Mouse (Mus musculus) telencephalon, adult 2 months (tissue): Measurements from ENCODE around the gene Tab1.
"Not testable (repeated sequence)": the region's sequence is repeated elsewhere in the genome, so short reads cannot be mapped to it uniquely, and the experiment has no call there.

ENCODE experiments used
- DNase-seq: peaks from one replicate; pipeline ENCODE4 v3.0.0-alpha.2; 2011; ENCODE audit warnings: low read depth, low spot score

Gene Tab1

DNA sequence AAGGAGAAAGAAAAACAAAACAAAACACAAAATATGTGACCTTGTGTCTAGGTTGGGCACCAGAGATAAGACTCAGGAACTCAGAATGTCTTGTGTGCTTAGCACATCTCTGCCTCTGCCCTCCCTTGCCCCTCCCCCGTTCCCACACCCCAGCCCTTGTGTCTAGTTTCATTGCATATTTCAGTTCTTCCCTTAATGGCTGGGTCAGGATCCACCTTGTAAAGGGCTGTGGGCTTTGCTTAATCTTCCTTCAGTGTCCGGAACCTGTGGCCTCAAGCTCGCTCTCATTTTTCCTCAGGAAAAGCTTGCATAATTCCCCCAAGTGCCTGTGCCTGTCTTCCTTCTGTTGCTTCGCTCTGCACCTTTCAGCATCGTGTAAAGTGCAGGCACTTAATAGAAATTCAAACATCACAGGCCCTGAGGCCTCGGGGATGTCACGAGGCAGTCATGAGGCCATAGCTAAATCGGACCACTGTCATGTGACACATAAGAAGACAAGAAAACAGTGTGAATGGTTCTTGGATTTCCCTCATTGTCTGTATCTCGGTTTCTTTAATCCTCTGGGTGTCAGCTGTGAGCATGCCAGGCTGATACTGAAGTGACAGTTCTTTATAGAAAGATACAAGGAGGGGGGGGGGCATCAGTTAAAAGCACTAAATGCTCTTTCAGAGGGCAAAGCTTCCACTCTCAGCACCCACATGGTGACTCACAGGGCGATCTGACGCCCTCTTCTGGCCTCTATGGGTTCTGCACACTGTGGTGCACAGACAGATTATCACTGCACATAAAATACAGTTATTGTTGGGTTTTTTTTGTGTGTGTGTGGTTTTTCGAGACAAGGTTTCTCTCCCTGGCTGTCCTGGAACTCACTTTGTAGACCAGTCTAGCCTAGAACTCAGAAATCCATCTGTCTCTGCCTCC lies 27.2 kb upstream of the Tab1 start:
- no peak for DNase-seq

GRCm38 (mm10) chr15:80107143-80107542 lies 25.8 kb upstream of the Tab1 start:
- DNase-seq: peak; percentile 85

DNA sequence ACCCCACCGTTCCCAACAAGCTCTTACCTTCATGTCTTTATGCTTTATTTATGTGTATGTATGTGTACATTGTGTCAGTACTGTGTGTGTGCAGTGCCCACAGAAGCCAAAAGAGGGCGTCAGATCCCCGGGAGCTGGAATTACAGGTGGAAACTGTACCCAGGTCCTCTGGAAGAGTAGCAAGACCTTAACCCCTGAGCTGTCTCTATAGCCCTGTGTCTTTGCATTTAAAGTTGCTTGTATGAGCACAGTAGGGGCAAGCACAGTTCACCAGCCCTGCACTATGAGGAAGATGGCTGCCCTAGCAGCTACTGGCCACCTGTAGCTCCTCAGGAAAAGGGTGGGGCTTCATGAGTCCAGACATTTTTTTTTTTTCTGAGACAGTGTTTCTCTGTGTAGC lies 25.4 kb upstream of the Tab1 start:
- DNase-seq: no peak

DNA sequence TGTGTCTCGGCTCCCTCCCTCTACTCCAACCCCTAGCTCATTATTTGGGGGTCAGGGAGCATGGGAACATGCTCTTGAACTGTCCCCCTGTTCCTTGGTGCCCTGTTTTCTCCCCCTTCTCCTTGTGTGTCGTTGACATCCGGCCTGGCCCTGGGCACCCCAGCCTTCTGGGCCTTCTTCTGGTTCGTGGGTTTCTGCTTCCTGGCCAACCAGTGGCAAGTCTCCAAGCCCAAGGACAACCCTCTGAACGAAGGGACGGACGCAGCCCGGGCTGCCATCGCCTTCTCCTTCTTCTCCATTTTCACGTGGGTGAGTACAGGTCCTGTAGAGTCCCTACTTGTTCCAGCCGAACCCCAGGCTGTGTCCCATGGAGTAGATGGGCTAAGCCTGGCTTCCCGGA lies 21.5 kb upstream of the Tab1 start:
- no peak for DNase-seq

- no peak for DNase-seq
These were observed 20.4 kb upstream of the Tab1 start for GRCm38 (mm10) chr15:80112499-80112898.

DNA sequence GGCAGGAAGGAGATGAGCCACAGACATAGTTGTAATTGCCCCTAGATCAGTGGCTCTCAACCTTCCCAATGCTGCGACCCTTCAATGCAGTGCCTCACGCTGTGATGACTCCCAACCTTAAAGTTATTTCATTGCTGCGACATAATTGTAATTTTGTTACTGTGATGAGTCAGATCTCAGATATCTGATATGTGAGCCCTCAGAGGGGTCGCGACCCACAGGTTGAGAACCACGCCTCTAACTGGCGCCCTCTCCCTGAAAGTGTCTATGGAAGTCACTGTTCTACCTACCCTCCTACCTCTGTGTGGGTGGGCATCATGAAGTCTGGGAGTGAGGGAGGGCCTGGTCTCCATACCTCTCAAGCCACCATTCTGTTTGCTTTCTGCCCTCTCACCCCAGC lies 18.5 kb upstream of the Tab1 start:
- DNase-seq: no peak

- no peak for DNase-seq
These were observed 17.7 kb upstream of the Tab1 start for GRCm38 (mm10) chr15:80115256-80115655.

DNA sequence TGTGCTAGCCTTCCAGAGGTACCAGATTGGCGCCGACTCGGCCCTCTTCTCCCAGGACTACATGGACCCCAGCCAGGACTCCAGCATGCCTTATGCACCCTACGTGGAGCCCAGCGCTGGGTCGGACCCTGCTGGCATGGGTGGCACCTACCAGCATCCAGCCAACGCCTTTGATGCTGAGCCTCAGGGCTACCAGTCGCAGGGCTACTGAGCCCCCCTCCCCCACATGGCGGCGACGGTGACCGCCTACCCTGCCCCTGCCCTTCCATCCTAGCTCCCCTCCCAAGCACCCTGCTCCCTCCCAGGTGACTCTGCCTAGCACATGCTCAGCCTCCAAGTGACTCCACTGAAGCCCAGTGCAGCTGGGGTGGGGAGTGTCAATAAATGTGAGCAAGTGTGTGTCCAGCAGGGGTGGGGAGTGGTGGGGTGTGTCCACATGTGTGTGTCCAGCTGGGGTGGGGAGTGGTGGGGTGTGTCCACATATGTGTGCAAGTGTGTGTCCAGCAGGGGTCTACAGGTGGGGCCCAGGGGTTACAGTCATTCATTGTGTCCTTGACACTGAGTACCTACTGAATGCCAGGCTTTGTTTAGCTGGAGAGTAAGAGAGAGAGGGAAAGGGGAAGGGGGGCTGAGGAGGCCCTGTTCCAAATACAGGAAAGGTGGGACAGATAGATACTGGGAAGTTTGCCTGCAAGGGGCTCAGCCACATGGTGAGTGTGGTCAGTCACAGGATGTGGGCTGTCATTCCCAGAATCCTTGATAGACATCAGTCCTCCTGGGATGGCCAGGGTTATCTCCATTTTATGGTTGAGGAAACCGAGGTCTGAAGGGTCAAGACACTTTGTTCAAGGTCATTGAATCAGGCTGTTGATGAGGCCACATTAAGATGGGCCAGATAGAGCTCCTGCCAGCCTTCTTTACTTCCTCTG lies 16.8 kb upstream of the Tab1 start:
- DNase-seq: no peak

DNA sequence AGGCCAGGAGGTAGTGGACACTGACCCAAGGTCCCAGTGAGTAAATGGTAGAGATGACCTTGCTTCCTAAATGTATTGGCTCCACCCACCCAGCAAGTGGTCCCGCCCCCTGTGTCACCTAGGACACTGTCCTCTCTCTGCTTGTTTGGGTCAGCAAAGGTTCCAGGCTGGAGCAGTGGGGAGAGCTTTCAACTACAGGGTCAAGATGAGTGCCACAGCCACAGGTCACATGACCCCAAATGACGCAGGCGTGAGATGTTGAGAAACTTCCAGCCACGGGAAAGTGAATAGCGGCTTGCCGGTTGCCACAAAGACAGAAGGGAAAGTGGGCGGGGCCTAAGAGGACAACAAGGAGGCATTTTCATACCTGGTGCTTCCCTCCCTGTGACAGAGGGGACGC lies 15.8 kb upstream of the Tab1 start:
- no peak for DNase-seq

GRCm38 (mm10) chr15:80119076-80119475 lies 13.9 kb upstream of the Tab1 start:
- DNase-seq: no peak

DNA sequence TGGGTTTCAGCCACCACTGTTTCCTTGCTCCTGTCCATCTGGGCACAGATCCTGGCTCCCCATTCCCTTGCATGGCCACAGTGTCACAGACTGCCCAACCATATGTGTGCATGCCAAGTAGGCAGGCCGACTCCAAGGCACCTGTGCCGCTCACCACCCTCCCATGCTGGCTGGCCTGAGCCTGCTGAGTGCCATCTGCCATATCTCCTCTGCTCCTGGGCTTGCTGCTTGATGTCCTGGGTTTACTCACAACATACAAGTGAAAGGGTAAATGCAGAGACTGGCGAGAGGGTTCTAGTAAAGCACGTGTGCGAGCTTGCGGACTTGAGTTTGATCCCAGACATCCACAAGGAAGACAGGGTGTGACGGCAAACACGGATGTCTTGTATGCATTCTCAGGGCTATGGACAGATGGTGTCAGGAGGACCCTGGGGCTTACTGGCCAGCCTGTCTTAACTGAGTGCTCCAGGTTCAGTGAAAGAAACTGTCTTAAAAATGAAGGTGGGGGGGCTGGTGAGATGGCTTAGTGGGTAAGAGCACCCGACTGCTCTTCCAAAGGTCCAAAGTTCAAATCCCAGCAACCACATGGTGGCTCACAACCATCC lies 11.1 kb upstream of the Tab1 start:
- DNase-seq: no peak

- DNase-seq: not testable (repeated sequence)
These were observed 10.5 kb upstream of the Tab1 start for GRCm38 (mm10) chr15:80122431-80122830.

DNA sequence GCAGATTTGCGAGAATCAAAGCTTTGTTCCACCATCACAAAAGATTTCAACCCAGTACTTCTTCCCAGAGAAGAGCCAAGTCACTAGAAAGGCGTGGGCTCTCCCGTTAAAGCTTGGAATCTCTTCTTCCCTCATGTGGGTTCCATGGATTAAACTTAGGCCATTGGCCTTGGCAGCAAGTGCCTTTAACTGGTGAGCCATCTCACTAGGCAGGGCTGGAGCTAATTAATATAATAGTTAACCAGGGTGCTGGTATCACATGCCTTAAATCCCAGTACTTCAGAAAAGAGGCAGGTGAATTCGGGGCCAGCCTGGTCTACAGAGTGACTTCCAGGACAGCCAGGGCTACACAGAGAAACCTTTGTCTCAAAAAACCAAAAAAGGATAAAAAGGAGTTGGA lies 8.3 kb upstream of the Tab1 start:
- DNase-seq: no peak

DNA sequence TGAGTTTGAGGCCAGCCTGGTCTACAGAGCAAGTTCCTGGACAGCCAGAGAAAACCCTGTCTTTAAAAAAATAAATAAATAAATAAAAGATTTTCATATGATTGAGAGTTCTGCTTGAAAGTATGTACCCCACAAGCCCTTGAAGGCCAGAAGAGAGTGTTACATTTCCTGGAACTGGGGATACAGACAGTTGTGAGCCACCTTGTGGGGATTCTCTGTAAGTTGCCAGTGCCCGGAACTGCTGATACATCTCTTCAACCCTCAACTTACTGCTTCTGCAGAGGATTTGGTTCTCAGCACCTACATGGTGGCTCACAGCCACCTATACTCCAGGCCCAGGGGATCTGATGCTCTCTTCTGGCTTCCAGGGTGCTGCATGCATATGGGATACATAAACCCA lies 5.7 kb upstream of the Tab1 start:
- DNase-seq: no peak

- DNase-seq: no peak
These were observed 2.9 kb upstream of the Tab1 start for GRCm38 (mm10) chr15:80129982-80130381.

DNA sequence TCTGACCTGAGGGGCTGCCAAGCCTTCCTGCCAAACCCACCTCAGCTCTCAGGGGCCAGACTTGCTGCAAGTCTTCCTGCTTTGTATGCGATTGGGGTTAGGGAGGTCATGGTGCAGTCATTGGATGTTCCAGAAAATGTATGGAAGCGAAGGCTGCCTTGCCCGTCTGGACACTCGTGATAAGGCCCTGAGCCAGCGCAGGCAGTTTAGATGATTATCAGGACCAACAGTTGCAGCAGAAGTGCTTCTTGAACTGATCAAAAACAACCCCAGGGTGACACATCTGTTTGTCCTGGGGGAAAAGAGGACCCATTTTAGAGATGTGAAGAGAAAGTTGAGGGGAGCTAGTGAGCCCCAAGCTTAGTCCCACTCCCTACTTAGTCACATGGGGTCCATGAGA lies 2.2 kb upstream of the Tab1 start:
- no peak for DNase-seq

DNA sequence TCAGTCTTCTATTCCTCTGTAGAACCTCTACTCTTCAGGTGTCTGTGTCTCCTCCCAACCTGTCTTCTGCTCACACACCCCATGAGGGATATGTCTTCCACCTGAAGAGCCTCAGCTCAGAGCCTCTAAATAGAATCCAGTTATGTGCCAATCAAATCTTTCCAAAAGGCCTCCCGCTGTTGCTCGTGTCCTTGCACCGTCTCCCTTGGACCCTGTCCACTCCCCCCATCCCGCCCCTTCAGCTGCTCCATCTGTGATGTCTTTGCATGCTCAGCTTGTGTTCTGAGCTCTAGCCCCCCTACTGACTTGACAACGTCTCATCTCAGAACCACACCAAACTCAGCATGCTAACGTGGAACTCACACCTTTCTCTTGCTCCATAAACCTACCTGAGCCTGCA lies 1.5 kb upstream of the Tab1 start:
- no peak for DNase-seq

GRCm38 (mm10) chr15:80132452-80132851 lies 475 bp upstream of the Tab1 start:
- no peak for DNase-seq

GRCm38 (mm10) chr15:80133682-80134449 lies 939 bp downstream of the Tab1 start:
- DNase-seq: no peak

- no peak for DNase-seq
These were observed 1.5 kb downstream of the Tab1 start for GRCm38 (mm10) chr15:80134450-80134847.

- DNase-seq: no peak
These were observed 2.6 kb downstream of the Tab1 start for GRCm38 (mm10) chr15:80135499-80135898.
